Mouse (Mus musculus): Measurements from ENCODE around the gene E330017A01Rik.
A peak's percentile ranks its signal among the peaks of the same experiment; 100 is the strongest.

The E330017A01Rik gene

GRCm38 (mm10) chr16:58663021-58663420 lies 24.5 kb upstream of the E330017A01Rik start:
- peak; percentile 19 for DNase-seq (ENCODE audit: inconsistent ontology term)

DNA sequence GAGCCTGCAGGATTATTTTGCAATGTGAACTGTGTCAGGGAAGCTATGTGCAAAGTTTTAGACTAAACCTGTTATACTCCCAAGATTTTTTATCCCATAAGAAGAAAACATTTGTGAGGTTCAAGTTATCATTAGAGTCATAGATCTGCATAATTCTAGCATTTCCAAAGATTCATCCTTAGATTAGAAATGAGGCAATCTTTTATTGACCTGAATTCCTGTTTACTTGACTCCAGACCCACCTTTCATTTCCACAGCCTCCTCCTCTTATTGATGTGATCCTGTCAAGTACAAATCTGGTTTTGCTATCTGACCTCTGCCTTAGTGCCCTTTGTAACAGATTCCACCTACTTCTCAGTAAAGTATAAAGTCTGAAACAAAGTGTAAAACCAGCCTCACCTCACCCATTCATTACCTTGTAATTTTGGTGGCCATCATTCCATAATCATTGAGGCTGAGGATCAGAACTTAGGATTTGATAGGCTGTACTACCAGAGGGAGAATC lies 23.8 kb upstream of the E330017A01Rik start:
- no peak for DNase-seq (ENCODE audit: inconsistent ontology term)

DNA sequence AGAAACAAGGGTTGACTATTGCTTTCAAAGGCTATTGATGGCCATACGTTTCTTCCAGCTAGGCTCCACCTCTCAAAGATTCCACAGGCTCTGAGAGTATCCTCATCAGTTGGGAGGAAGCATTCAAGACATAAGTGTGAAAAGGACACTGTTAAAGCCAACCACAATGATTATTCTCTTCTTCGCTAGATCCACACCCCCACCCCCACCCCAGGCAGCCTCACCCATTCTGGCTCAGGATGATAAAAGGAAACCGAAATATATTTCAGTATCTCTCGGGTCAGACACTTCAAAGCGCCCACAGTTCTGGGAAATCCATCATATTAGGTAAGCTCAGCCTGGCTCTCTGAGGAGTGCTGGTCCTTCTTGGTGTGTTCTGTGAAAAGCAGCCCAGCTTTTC lies 23.3 kb upstream of the E330017A01Rik start:
- DNase-seq (ENCODE audit: inconsistent ontology term), result no peak

GRCm38 (mm10) chr16:58658668-58659067 lies 20.1 kb upstream of the E330017A01Rik start:
- DNase-seq (ENCODE audit: inconsistent ontology term), result no peak

GRCm38 (mm10) chr16:58656526-58656925 lies 18.0 kb upstream of the E330017A01Rik start:
- no peak for DNase-seq (ENCODE audit: inconsistent ontology term)

DNA sequence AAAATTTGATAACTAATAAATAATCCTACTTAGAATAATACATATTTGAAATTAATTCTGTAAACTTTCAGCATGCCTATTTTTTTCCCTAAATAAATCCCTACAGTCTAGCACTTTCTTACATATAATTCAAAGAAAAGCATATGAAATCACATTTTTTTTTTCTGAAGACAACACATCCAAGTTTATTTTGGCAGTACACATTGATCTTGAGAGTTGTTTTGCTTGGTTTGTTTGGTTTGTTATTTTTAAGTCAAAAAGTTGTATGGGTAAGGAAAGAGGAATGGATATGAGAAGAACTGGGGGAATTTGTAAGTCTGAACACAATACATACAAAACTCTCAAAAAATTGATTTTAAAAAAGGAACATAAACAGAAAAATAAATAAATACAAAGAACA lies 17.2 kb upstream of the E330017A01Rik start:
- no peak for DNase-seq (ENCODE audit: inconsistent ontology term)

DNA sequence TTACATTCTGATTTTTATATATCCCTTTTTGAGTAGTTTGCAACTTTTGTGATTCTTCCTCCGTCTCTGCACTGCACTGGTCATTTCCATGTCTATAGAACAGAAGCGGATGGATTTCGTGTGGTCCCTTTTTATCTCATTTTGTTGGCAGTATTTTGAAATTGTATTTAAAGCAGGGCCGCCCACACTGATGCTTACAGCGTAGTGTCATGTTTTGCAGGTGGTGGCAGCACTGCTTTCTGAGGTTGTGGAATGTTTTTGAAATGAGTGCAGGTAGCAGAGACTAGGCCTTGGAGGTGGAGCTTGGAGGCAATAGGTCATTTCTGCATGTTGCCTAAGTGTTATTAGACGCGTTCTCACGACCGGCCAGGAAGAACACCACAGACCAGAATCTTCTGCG lies 11.4 kb upstream of the E330017A01Rik start:
- no peak for DNase-seq (ENCODE audit: inconsistent ontology term)

- no peak for DNase-seq (ENCODE audit: inconsistent ontology term)
These were observed 523 bp downstream of the E330017A01Rik start for GRCm38 (mm10) chr16:58638016-58638415.

- DNase-seq (ENCODE audit: inconsistent ontology term), result no peak
These were observed 1.1 kb downstream of the E330017A01Rik start for GRCm38 (mm10) chr16:58637448-58637847.

GRCm38 (mm10) chr16:58635866-58636265 lies 2.7 kb downstream of the E330017A01Rik start:
- DNase-seq (ENCODE audit: inconsistent ontology term), result no peak

DNA sequence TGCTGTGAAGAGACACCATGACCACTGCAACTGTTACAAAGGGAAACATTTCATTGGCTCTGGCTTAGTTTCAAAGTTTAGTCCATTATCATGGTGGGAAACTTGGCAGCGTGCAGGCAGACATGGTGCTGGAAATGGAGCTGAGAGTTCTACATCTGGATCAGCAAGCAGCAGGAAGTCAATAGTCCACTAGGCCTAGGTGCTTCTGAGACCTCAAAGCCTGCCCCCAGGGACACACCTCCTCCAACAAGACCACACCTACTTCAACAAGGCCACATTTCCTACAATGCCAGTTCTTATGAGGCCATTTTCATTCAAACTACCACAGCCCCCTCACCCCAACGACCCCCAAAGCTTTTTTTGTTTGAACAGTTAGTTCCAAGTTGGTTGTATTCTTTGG lies 8.8 kb downstream of the E330017A01Rik start:
- DNase-seq (ENCODE audit: inconsistent ontology term), result no peak

DNA sequence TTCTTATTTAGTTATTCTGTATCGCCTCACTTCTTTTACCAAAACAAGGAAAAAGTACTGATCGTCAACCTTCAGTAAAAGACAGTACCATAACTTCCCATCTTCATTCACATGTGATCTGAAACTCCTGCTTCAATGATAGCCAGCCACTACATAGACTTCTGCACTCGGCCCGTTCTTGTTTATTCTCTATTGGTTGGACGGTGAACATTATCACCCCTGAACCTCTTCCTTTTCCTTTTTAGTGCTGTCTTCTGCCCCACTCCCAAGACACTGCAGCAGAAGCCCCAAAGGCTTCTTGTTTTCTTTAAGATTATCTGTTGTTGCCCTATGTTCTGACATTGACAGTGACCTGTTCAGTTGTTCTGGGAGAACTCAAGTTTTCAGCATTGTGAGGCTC lies 9.6 kb downstream of the E330017A01Rik start:
- no peak for DNase-seq (ENCODE audit: inconsistent ontology term)

DNA sequence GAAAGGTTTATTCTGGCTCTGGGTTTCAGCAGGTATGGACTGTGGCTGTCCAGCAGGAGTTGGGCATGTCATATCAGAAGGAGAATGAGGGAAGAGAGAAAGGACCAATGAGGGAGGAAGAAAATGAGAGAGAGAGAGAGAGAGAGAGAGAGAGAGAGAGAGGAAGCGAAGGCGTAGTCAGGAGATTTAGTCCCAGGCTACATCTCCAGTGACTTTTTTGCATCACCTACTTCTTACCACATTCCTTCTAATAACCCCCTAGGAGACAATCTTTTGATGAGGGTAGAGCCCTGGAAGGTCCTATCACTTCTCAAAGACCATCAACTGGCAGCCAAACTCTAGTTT lies 10.2 kb downstream of the E330017A01Rik start:
- no peak for DNase-seq (ENCODE audit: inconsistent ontology term)

DNA sequence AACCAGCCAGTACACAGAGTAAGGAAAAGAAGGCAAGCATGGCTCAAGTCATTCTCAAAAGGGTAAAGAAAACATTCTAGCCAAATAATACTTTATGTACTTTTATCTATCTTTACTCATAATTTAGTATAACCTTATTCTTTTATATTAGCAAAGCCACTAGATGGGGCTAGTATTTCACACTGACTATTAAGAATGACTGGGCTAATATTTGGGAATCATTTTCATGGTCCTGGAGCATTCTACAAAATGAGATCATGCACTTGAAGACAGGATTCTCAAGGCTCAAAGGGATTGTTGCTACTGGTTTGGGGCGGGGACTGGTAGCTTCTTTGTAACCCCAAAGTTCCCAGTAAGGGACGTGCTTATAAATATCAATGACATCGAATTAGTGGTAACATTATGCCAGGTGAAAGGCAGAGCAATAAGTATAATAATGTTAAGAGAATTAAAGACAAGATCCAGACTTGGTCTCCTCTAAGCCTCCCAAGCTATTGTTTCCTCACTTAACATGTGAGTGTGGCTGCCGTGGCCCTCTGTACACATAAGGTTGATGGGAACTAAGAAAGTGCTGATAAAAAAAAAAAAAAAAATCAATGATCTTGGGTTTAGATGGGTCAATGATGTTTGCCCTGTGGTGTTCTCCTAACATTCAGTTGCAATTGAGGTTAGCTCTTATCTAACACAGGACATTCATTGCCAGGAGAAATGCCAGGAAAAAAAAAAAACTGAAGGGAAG lies 10.8 kb downstream of the E330017A01Rik start:
- DNase-seq (ENCODE audit: inconsistent ontology term), result no peak

DNA sequence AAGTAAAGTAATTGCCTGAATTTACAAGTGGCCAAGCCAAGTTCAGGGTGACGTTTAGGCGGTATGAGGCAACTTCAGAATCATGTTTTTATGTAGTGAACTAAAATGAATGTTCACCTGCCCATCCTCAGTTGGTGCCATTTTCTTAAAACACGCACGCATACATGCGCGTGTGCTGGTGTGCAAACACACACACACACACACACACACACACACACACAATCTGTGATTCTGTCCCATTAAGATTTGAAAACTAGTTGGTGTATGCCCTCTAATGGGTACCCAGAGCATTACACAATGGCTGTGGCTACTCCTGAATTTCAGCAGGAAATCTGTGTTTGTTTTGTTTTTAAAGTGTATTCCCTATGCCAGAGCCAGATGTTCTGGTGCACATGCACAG lies 14.6 kb downstream of the E330017A01Rik start:
- DNase-seq (ENCODE audit: inconsistent ontology term), result peak; percentile 8

DNA sequence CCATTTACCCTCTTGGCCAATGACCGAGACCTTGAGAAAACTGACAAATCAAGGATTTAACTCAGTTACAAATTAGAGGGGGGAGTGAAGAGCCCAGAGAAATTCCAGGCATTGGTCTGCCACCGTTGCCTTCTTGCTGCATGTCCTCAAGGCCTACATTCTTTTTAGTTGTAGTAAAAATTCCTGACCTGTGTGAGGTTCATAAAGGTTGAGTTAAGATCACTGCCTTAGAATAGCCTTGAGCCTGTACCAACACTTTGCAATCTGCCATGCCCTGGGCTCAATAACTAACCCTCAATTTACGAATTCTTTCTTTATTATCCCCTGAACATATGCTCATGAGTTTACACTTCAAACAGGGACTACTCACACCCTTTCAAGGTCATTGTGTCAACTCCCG lies 15.4 kb downstream of the E330017A01Rik start:
- no peak for DNase-seq (ENCODE audit: inconsistent ontology term)

DNA sequence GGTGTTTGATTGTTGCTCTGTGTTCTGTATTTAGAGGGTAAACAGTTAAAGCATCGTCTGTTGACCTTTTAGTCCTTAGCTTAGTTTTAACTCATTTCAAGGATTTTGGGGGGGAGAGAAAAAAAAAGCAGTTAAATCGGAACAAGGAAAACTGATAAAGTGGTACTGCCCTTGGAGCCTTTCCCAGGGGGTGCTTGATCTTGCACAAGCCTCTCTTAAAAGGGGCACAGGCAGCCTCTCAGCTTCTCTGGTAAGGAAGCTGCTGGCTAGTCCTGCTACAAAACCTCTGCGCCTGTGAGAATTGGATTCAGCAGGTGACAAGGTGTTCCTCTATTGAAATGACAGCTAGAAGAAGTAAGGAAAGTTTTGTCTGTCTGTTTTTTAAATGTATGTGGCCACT lies 16.2 kb downstream of the E330017A01Rik start:
- DNase-seq (ENCODE audit: inconsistent ontology term), result no peak

GRCm38 (mm10) chr16:58617346-58617745 lies 21.2 kb downstream of the E330017A01Rik start:
- DNase-seq (ENCODE audit: inconsistent ontology term), result no peak

DNA sequence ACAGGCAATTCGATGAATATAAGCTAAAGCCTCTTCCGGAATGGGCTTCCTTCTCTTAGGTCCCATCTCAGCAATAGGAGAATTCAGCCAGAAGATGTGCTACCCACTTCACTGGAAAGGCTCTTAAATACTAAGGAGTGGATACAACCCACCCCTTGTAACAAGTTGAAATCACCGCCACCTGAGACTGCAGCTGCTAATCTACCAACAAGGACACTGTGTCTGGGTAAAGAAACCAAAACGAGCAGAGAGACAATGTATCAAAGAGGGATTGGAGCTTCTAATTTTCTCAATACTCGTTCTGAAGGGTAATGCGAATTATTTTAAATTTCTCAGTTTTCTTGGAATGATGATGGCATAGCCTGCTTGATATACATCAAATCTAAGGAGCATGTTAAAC lies 21.7 kb downstream of the E330017A01Rik start, which contains the start of gene Gm813:
TSS of gene Gm813 (minus strand) at position 101 of the 400 bp plus-strand sequence.
- DNase-seq (ENCODE audit: inconsistent ontology term), result no peak

DNA sequence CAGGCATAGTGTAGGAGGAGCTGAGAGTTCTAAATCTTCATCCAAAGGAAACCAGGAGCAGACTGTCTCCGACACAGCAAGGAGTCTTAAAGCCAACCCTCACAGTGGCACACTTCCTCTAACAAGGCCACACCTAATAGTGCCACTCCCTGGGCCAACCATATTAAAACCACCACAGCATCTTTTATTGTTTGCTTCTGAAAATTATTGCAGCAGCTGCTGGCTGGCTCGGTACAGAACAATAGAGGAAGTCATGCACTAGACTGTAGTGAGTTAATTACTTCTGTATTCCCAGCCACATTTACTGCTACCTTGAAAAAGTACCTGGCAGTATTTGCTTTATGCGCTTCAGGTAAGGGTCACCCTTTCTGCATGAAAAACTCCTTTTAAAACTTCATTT lies 25.6 kb downstream of the E330017A01Rik start:
- no peak for DNase-seq (ENCODE audit: inconsistent ontology term)

GRCm38 (mm10) chr16:58607101-58607500 lies 31.4 kb downstream of the E330017A01Rik start:
- DNase-seq (ENCODE audit: inconsistent ontology term), result no peak

DNA sequence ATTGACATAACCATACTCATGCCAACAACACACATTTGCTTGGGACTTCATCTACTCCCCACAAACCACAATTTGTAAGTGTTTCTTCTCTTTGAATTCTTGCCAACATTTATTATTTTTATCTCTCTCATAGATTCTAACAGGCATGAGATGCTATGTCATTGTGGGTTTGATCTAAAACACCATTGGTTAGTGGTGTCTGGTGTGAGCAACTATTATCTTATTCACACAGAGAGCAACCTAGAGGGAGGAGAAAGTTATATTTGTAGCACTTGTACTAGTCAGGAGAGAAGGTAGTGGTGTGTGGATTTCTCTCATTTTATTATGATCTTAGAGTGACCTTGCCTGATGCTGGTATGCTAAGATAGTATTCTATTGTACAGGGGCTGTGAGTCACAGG lies 33.9 kb downstream of the E330017A01Rik start:
- no peak for DNase-seq (ENCODE audit: inconsistent ontology term)

DNA sequence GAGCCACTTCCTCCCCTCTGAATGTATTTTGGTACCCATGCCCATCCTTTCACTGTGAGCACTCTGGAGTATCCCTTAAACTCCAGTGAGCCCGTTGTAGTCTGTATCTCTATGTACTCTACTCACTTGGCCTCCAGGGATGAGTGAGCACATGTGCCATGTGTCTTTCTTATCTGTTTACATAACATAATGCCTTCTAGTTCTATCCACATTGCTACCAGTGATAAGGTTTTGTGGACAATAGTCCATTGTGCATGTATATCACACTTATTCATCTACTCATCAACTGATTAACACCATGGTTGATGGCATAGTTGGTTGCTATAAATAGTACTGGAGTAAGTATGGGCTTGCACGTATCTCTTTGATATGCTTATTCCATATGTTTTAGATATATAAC lies 34.7 kb downstream of the E330017A01Rik start:
- no peak for DNase-seq (ENCODE audit: inconsistent ontology term)

- DNase-seq (ENCODE audit: inconsistent ontology term), result peak; percentile 39
These were observed 37.7 kb downstream of the E330017A01Rik start for GRCm38 (mm10) chr16:58600846-58601245.

Measured in Muller cell, postnatal 12 days (primary cell).